Mouse (Mus musculus) thymus, adult 2 months (tissue): ENCODE data around the gene Cadps2. TPM values are rescaled to one million over a fixed set of nuclear protein-coding genes. Genes with fewer than 3 reads are reported as not detected.

Source experiments
- DNase-seq: peaks from one replicate; pipeline ENCODE4 v3.0.0; 2021
- H3K27ac ChIP-seq: fragments of 200-500 bp; 2 replicates; pipeline ENCODE4 v1.5.1; 2012; ENCODE audit warnings: low read length, control low read depth; ENCODE audit not compliant: control insufficient read depth, insufficient read depth
- H3K27me3 ChIP-seq: fragments of 200-500 bp; 2 replicates; pipeline ENCODE4 v1.6.1; 2012; ENCODE audit warnings: mild to moderate bottlenecking, low read length, moderate library complexity, mixed read lengths; ENCODE audit not compliant: control insufficient read depth, insufficient read depth
- H3K36me3 ChIP-seq: fragments of 200-500 bp; 2 replicates; pipeline ENCODE4 v1.6.1; 2012; ENCODE audit warnings: mild to moderate bottlenecking, low read length, moderate library complexity; ENCODE audit not compliant: control insufficient read depth, insufficient read depth
- H3K4me1 ChIP-seq: fragments of 200-500 bp; replicated peaks from 2 replicates; pipeline ENCODE4 v1.6.1; 2012; ENCODE audit warnings: low read length; ENCODE audit not compliant: control insufficient read depth, insufficient read depth
- H3K4me3 ChIP-seq: fragments of 200-500 bp; 2 replicates; pipeline ENCODE4 v1.5.1; 2012; ENCODE audit warnings: mild to moderate bottlenecking, low read length, control low read depth, moderate library complexity; ENCODE audit not compliant: control insufficient read depth, insufficient read depth
- CTCF ChIP-seq: fragments of 200-500 bp; IDR thresholded peaks from 2 replicates; pipeline ENCODE4 v1.5.1; 2012; ENCODE audit warnings: mild to moderate bottlenecking, control low read depth, low read length, moderate library complexity, borderline replicate concordance; ENCODE audit not compliant: control insufficient read depth, poor library complexity, insufficient read depth; ENCODE audit errors: extremely low read depth
- POLR2A ChIP-seq: fragments of 200-500 bp; IDR thresholded peaks from 2 replicates; pipeline ENCODE4 v1.6.1; 2012; ENCODE audit warnings: mild to moderate bottlenecking, low read length, control low read depth, moderate library complexity; ENCODE audit not compliant: control insufficient read depth, poor library complexity, insufficient read depth; ENCODE audit errors: extremely low read depth
- WGBS: fragments of 180-500 bp; shearing (Covaris S2); methylation state at CpG from one replicate; pipeline ENCODE4 v1.1.7; 2018; 5-methylcytosine and 5-hydroxymethylcytosine counted together
- polyA plus RNA-seq: library from polyadenylated mRNA; depleted of rRNA; stranded (reverse); fragments of >200 nt; gene quantifications from 2 replicates; pipeline ENCODE4 v1.2.3, GENCODE M21; 2012

Cadps2 gene
- polyA plus RNA-seq, 1 experiment, result 0.86 TPM

DNA sequence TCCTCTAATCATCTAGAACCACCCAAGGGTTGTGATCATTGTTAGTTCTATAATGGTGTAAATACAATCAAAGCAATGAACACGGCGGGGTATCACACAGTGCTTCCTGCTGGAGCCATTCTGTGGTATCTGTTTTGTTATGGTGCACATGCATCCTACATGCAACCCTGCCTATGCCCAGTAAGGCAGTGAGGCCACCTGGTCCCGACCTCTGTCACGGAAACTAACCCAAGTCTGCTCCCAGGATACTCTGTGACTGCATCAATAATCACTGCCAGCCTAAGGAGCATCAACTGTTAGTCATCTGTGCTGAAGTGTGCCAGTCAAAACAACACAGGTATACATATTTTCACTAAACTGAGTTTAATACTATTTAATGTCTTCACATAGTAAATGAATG is 3.7 kb downstream of the Cadps2 start:
- WGBS, result 95% methylated on average over 4 of the region's 4 CpGs
- TF ChIP-seq CTCF (no peak), POLR2A (no peak)

DNA sequence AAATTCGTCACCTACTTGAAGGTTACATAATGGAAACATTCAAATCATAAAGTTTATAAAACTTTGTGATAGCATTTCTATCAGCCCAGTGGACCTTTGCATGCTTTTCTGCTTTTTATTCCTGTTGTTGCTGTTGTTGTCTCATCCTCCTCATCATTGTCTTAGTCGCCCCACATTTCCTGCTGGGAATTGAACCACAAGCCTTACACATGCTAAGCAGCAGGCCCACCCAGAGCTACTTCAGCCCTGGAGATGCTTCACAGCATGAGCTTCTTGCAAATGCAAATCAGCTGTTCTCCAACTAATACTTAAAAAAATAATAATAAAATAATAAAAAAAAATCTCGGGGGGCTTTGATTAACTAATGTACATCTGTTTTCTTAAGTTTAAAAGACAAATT is 8.5 kb downstream of the Cadps2 start:
- no peak for DNase-seq
- 80% methylated on average over 3 of the region's 3 CpGs for WGBS
- TF ChIP-seq CTCF (no peak), POLR2A (no peak)

More for the DNA sequence above, 3.7 kb downstream of the Cadps2 start:
- Histone ChIP-seq H3K36me3 (no peaks in the 10 kb centered on the region), H3K4me3 (no peak overlapping the region), H3K4me1 (no peaks in the 10 kb centered on the region), H3K27ac (no peak overlapping the region), H3K27me3 (no peaks in the 10 kb centered on the region; the same call in 1 of the 2 replicates)
- no peak for DNase-seq

DNA sequence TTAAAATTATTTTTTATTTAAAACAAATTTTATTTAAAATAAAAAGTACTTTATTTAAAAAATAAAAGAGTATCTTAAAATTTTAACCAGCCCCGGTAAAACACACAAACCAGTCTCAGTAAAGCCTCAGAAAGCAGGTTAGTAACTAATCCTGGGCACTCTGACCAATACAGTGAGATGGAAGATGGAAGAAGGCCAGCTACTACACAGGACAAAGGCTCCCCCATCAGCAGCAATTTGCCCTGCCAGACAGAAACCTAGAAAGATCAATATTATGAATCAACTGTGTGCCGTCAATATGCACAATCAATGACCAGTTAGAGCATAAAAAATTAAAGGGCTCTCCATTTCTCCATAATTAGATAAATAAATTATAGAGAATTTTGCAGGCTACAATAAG is 9.9 kb downstream of the Cadps2 start:
- Histone ChIP-seq H3K4me1 (no peaks in the 10 kb centered on the region), H3K27me3 (no peaks in the 10 kb centered on the region), H3K4me3 (no peak overlapping the region), H3K27ac (no peak overlapping the region), H3K36me3 (no peaks in the 10 kb centered on the region)
- no peak for DNase-seq
- WGBS, result 99% methylated on average over 2 of the region's 2 CpGs
- no peak for TF ChIP-seq CTCF
- no peak for TF ChIP-seq POLR2A

More for the DNA sequence above, 8.5 kb downstream of the Cadps2 start:
- Histone ChIP-seq H3K4me3 (no peak overlapping the region), H3K36me3 (no peaks in the 10 kb centered on the region), H3K27ac (no peak overlapping the region), H3K4me1 (no peaks in the 10 kb centered on the region), H3K27me3 (no peaks in the 10 kb centered on the region)

DNA sequence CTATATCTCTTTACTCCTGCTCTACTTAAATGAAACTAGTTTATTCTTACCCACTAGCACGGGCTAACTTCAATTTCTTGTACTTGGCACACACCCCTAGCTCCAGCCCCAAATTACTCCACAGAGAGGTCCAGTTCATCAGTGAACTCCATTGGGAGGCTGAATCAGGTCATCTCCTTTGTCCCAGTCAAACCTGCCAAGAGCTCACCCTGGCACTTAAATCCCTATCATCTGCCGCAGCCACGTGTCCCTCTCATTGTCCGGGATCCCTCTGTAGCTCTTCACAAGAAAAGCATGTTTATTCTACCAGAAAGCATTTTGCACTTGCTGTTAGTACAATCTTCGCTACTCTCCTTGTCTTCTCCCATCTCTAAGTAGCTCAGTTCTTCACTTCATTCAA is 17.4 kb downstream of the Cadps2 start:
- H3K27ac ChIP-seq, result no peak overlapping the region
- H3K36me3 ChIP-seq, result no peaks in the 10 kb centered on the region
- no peak overlapping the region for H3K4me3 ChIP-seq
- DNase-seq, result no peak
- no peaks in the 10 kb centered on the region for H3K4me1 ChIP-seq
- no peaks in the 10 kb centered on the region for H3K27me3 ChIP-seq
- TF ChIP-seq CTCF, result no peak
- no peak for TF ChIP-seq POLR2A
- WGBS, result 89% methylated on average over 5 of the region's 5 CpGs

DNA sequence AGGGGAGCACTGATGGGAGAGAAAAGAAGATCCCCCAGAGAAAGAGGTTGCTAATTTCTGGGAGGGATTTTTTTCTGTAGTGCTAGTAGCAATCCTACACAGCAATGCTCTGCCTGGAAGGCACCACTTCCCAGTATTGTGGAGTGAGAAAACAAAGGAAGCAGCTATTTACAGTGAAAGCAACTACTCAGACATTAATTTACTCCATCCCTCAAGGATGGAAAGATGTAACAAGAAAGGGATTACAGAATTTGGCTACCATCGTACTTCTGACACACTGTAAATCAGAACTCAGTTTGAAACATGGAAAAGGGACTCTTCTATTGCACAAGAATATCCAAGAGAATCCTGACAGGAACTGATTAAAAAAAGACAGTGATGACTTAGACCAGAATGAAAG is 29.1 kb downstream of the Cadps2 start:
- no peak for TF ChIP-seq CTCF
- no peak for TF ChIP-seq POLR2A
- Histone ChIP-seq H3K36me3 (no peaks in the 10 kb centered on the region), H3K4me1 (no peaks in the 10 kb centered on the region), H3K27ac (no peak overlapping the region), H3K27me3 (no peaks in the 10 kb centered on the region), H3K4me3 (no peak overlapping the region)
- DNase-seq, result no peak
- 75% methylated on average over 1 of the region's 1 CpGs for WGBS

DNA sequence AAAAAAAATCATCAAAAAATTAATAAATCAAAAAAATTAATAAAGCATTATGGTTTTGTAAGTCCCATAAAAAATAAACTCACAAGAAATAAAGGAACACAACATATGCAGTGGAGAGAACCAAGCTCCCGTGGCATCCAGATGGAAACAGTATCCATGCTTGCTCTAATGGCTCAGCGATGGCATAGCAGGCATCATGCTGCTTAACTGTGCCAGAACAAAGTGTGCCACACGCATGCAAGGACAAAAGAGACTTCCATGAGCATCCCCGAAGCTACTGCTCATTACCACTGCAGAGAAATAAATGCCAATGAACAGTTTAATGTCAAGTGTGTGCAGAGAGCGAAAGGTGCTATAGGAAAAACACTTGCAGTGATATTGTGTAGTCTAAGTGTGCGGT is 29.9 kb downstream of the Cadps2 start:
- 91% methylated on average over 6 of the region's 6 CpGs for WGBS
- H3K27me3 ChIP-seq, result no peaks in the 10 kb centered on the region

DNA sequence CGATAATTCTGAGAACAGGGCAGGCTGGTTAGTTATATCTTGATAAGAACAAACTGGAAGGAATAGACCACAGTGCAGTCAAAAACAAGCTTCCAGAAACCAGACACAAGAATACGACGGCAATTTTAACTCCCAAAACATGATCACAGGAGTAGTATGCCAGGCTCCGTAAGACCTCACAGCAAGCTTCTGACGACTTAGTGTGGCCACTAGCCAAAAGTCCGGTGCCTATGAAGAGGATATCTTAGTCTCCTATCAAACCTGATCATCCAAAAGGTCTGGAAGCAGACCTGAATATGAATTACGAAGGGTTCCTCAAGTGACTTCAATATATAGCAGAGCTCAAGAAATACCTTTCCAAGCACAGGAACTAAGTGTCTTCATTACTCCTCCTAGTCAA is 33.9 kb downstream of the Cadps2 start:
- no peak overlapping the region for H3K4me3 ChIP-seq
- no peaks in the 10 kb centered on the region for H3K27me3 ChIP-seq
- TF ChIP-seq CTCF (no peak), POLR2A (no peak)
- no peaks in the 10 kb centered on the region for H3K4me1 ChIP-seq
- H3K27ac ChIP-seq, result no peak overlapping the region
- 96% methylated on average over 7 of the region's 7 CpGs for WGBS
- no peak for DNase-seq
- no peaks in the 10 kb centered on the region for H3K36me3 ChIP-seq

More for the DNA sequence above, 29.9 kb downstream of the Cadps2 start:
- Histone ChIP-seq H3K4me1 (no peaks in the 10 kb centered on the region), H3K36me3 (no peaks in the 10 kb centered on the region), H3K27ac (no peak overlapping the region), H3K4me3 (no peak overlapping the region)
- TF ChIP-seq POLR2A, result no peak
- no peak for TF ChIP-seq CTCF
- no peak for DNase-seq
